Mouse (Mus musculus) liver, postnatal 0 days (tissue): Measurements from ENCODE around the gene Adgrl1. TPM values are rescaled to one million over a fixed set of nuclear protein-coding genes. Genes with fewer than 3 reads are reported as not detected.

Source experiments
- ATAC-seq: fragments of 200-750 bp; cut with Nextera tagmentation; 2 replicates; pipeline ENCODE4 v1.8.0; 2017; ENCODE audit warnings: mild to moderate bottlenecking, moderate library complexity
- DNase-seq: peaks from one replicate; pipeline ENCODE4 v3.0.0-alpha.2; 2016
- H3K27ac ChIP-seq: fragments of 300-500 bp; sonication (generic); 2 replicates; pipeline ENCODE4 v1.5.1; 2014; ENCODE audit warnings: antibody characterized with exemption, moderate library complexity, mild to moderate bottlenecking, low read depth
- H3K27me3 ChIP-seq: fragments of 300-500 bp; sonication (generic); 2 replicates; pipeline ENCODE4 v1.6.1; 2014; ENCODE audit warnings: low read length, control low read depth, mixed read lengths; ENCODE audit not compliant: insufficient read depth
- H3K36me3 ChIP-seq: fragments of 300-500 bp; sonication (generic); replicated peaks from 2 replicates; pipeline ENCODE4 v1.6.1; 2014; ENCODE audit warnings: mild to moderate bottlenecking, control low read depth, low read length, moderate library complexity, mixed read lengths; ENCODE audit not compliant: insufficient read depth
- H3K4me1 ChIP-seq: fragments of 300-500 bp; sonication (generic); 2 replicates; pipeline ENCODE4 v1.6.1; 2014; ENCODE audit warnings: antibody characterized with exemption, mild to moderate bottlenecking, control low read depth; ENCODE audit not compliant: insufficient read depth
- H3K4me2 ChIP-seq: fragments of 300-500 bp; sonication (generic); 2 replicates; pipeline ENCODE4 v1.6.1; 2014; ENCODE audit warnings: low read depth, mild to moderate bottlenecking, low read length, moderate library complexity, mixed read lengths
- H3K4me3 ChIP-seq: fragments of 300-500 bp; sonication (generic); 2 replicates; pipeline ENCODE4 v1.5.1; 2014; ENCODE audit warnings: low read depth, low read length
- H3K9ac ChIP-seq: fragments of 300-500 bp; sonication (generic); replicated peaks from 2 replicates; pipeline ENCODE4 v1.6.1; 2014; ENCODE audit warnings: mild to moderate bottlenecking, moderate library complexity
- H3K9me3 ChIP-seq: fragments of 300-500 bp; sonication (generic); 2 replicates; pipeline ENCODE4 v1.6.1; 2016; ENCODE audit warnings: mild to moderate bottlenecking, control low read depth, low read length, mixed read lengths
- CTCF ChIP-seq: sonication (generic); IDR thresholded peaks from 2 replicates; pipeline ENCODE4 v1.5.1; 2016; ENCODE audit warnings: antibody characterized with exemption, low read depth
- EP300 ChIP-seq: IDR thresholded peaks from 2 replicates; pipeline ENCODE4 v1.6.1; 2016; ENCODE audit warnings: antibody characterized with exemption, low read depth, mild to moderate bottlenecking
- WGBS: fragments of 180-500 bp; shearing (Covaris S2); extraction: QIAGEN DNeasy Blood & Tissue Kit; methylation state at CpG from one replicate; pipeline ENCODE4 v1.1.7; 2014; ENCODE audit not compliant: insufficient replicate concordance; 5-methylcytosine and 5-hydroxymethylcytosine counted together
- polyA plus RNA-seq: library from polyadenylated mRNA; unstranded; fragments of >200 nt; fragmentation: Nextera tagmentation; extraction: Ambion mirVana; gene quantifications from 2 replicates; pipeline ENCODE4 v1.2.1, GENCODE M21; 2015

Adgrl1 gene
- polyA plus RNA-seq, 1 experiment from 2014 or later, result 0.96 TPM

DNA sequence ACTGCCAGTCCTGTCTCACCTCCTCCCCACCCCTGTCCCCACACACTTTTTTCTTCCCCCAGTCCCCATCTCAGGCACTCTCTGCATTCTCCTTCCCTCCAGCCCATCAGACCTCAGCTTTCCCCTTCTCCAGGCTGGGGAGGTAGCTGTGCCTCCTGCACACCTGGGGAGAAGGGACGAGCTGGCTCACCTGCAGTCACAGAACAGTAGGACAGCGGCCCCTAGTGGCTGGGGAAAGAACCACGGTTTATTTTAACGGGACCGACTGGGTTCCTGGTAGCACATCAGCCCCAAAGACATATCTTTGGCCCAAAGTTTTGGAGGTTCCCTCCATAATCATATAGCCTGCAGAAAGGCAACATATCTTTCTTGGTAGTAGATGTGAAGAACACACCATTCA, 6.0 kb upstream of the Adgrl1 start:
- peaks cover 35% of the 10 kb centered on the region for H3K27me3 ChIP-seq
- no peaks in the 10 kb centered on the region for H3K9me3 ChIP-seq
- peaks cover under 1% of the 10 kb centered on the region; the same call in 1 of the 2 replicates for H3K4me1 ChIP-seq
- 3% methylated on average over 5 of the region's 5 CpGs for WGBS
- no peak overlapping the region for H3K9ac ChIP-seq
- H3K27ac ChIP-seq, result no peak overlapping the region
- peak; percentile 86 for DNase-seq
- H3K4me3 ChIP-seq, result no peak overlapping the region
- no peak overlapping the region for H3K4me2 ChIP-seq
- ATAC-seq, result no peak
- no peak for TF ChIP-seq EP300
- peak; percentile 95 for TF ChIP-seq CTCF
- H3K36me3 ChIP-seq, result no peaks in the 10 kb centered on the region

- peak; percentile 92 for TF ChIP-seq CTCF
- TF ChIP-seq EP300, result no peak
- H3K9ac ChIP-seq, result no peak overlapping the region
Observed at GRCm38 (mm10) chr8:83895894-83896293, 4.0 kb upstream of the Adgrl1 start.

GRCm38 (mm10) chr8:83896461-83896860, 3.4 kb upstream of the Adgrl1 start:
- no peak overlapping the region for H3K4me2 ChIP-seq
- ATAC-seq (no peak), DNase-seq (no peak)
- H3K9ac ChIP-seq, result no peak overlapping the region
- H3K36me3 ChIP-seq, result no peaks in the 10 kb centered on the region
- 80% methylated on average over 7 of the region's 7 CpGs for WGBS
- no peaks in the 10 kb centered on the region for H3K9me3 ChIP-seq
- H3K4me1 ChIP-seq, result peaks cover 10% of the 10 kb centered on the region; the same call in 1 of the 2 replicates
- TF ChIP-seq CTCF, result no peak
- TF ChIP-seq EP300, result no peak
- no peak overlapping the region for H3K4me3 ChIP-seq
- peaks cover 51% of the 10 kb centered on the region for H3K27me3 ChIP-seq
- no peak overlapping the region for H3K27ac ChIP-seq

More at GRCm38 (mm10) chr8:83895894-83896293, 4.0 kb upstream of the Adgrl1 start:
- no peaks in the 10 kb centered on the region for H3K9me3 ChIP-seq
- H3K4me2 ChIP-seq, result no peak overlapping the region
- H3K4me1 ChIP-seq, result peaks cover 9% of the 10 kb centered on the region; the same call in 1 of the 2 replicates
- H3K27me3 ChIP-seq, result peaks cover 47% of the 10 kb centered on the region
- no peak overlapping the region for H3K27ac ChIP-seq
- DNase-seq, result peak; percentile 42
- H3K36me3 ChIP-seq, result no peaks in the 10 kb centered on the region
- no peak for ATAC-seq
- no peak overlapping the region for H3K4me3 ChIP-seq
- WGBS, result 13% methylated on average over 5 of the region's 5 CpGs

GRCm38 (mm10) chr8:83897211-83897610, 2.7 kb upstream of the Adgrl1 start:
- Histone ChIP-seq H3K4me3 (no peak overlapping the region), H3K27ac (no peak overlapping the region), H3K4me1 (peaks cover 10% of the 10 kb centered on the region; the same call in 1 of the 2 replicates), H3K36me3 (no peaks in the 10 kb centered on the region), H3K9me3 (no peaks in the 10 kb centered on the region), H3K27me3 (peaks cover 51% of the 10 kb centered on the region), H3K4me2 (no peak overlapping the region; the same call in 1 of the 2 replicates), H3K9ac (no peak overlapping the region)
- ATAC-seq, result no peak
- 6% methylated on average over 23 of the region's 26 CpGs for WGBS
- DNase-seq, result peak; percentile 52
- TF ChIP-seq EP300 (no peak), CTCF (peak; percentile 63)

DNA sequence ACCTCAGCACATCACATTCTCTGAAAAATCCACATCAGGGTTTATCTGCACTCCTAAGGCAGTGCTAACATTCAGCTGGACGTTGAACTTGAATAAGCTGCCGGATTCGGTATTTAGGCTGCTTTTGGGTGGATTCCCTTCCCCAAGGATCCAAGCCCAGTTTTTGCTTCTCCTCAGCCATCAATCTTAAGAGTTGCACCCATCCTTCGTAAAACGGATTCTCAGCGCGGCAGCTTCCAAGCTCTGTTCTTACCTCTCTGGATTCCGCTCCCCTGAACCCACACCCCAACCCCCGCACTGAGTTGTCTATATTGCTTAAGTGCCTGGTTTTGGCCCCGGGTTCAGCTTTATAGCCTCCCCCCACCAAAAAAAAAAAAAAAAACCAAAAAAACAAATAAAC, 1.4 kb upstream of the Adgrl1 start:
- ATAC-seq, result no peak
- TF ChIP-seq EP300 (no peak), CTCF (no peak)
- WGBS, result 13% methylated on average over 10 of the region's 10 CpGs
- Histone ChIP-seq H3K9me3 (no peaks in the 10 kb centered on the region), H3K9ac (no peak overlapping the region), H3K4me2 (peak overlapping the region; percentile 94), H3K36me3 (no peaks in the 10 kb centered on the region), H3K27ac (no peak overlapping the region), H3K4me3 (no peak overlapping the region), H3K4me1 (peaks cover 10% of the 10 kb centered on the region; the same call in 1 of the 2 replicates), H3K27me3 (peaks cover 50% of the 10 kb centered on the region)
- no peak for DNase-seq

DNA sequence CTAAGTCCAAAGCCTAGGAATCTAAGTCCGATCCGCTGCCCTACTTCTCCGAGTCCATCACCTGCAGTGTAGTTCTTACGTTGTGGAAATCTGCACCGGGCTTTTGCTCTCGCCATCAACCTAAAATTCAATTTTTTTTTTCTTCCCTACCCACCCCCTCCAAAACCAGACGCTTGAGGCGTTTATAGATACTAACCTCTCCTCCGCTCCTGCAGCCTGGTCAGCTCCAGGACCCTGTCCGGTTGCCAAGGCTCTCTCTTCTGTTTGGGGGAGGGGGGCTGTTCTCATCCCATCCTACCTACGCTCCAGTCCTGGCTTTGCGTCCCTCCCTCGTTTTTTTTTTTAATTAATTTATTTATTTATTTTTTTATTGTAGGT, 931 bp upstream of the Adgrl1 start:
- Histone ChIP-seq H3K9ac (no peak overlapping the region), H3K27me3 (peaks cover 44% of the 10 kb centered on the region), H3K4me2 (peak overlapping the region; percentile 94), H3K9me3 (no peaks in the 10 kb centered on the region), H3K36me3 (no peaks in the 10 kb centered on the region), H3K4me1 (peaks cover 10% of the 10 kb centered on the region; the same call in 1 of the 2 replicates), H3K4me3 (peak overlapping the region; percentile 66), H3K27ac (no peak overlapping the region)
- whole genome bisulfite sequencing, result 2% methylated on average over 13 of the region's 13 CpGs
- DNase-seq (no peak), ATAC-seq (no peak)
- TF ChIP-seq CTCF, result no peak
- no peak for TF ChIP-seq EP300
